Mouse (Mus musculus) testis, adult 2 months (tissue): ENCODE data around the gene Slc8a1. TPM values are rescaled to one million over a fixed set of nuclear protein-coding genes. Genes with fewer than 3 reads are reported as not detected.
A peak's percentile ranks its signal among the peaks of the same experiment; 100 is the strongest.

Experiments
- H3K27ac ChIP-seq: fragments of 200-500 bp; 2 replicates; pipeline ENCODE4 v1.5.1; 2012; ENCODE audit warnings: low read depth, low read length; ENCODE audit not compliant: control insufficient read depth, insufficient read depth
- H3K27me3 ChIP-seq: fragments of 200-500 bp; 2 replicates; pipeline ENCODE4 v1.6.1; 2012; ENCODE audit warnings: mild to moderate bottlenecking, low read length, moderate library complexity; ENCODE audit not compliant: control insufficient read depth, insufficient read depth
- H3K36me3 ChIP-seq: fragments of 200-500 bp; 2 replicates; pipeline ENCODE4 v1.6.1; 2012; ENCODE audit warnings: mild to moderate bottlenecking, low read length; ENCODE audit not compliant: control insufficient read depth, insufficient read depth
- H3K4me1 ChIP-seq: fragments of 200-500 bp; 2 replicates; pipeline ENCODE4 v1.6.1; 2012; ENCODE audit warnings: low read length; ENCODE audit not compliant: control insufficient read depth, insufficient read depth
- H3K4me3 ChIP-seq: fragments of 200-500 bp; 2 replicates; pipeline ENCODE4 v1.5.1; 2012; ENCODE audit warnings: low read depth, mild to moderate bottlenecking, low read length, moderate library complexity, mixed read lengths; ENCODE audit not compliant: control insufficient read depth
- CTCF ChIP-seq: fragments of 200-500 bp; IDR thresholded peaks from 2 replicates; pipeline ENCODE4 v1.5.1; 2012; ENCODE audit warnings: low read depth, mild to moderate bottlenecking, inconsistent platforms, low read length, moderate library complexity; ENCODE audit not compliant: control insufficient read depth, insufficient read depth, insufficient replicate concordance
- POLR2A ChIP-seq: fragments of 200-500 bp; IDR thresholded peaks from 2 replicates; pipeline ENCODE4 v1.6.1; 2012; ENCODE audit warnings: low read depth, mild to moderate bottlenecking, inconsistent platforms, low read length, moderate library complexity; ENCODE audit not compliant: control insufficient read depth
- polyA plus RNA-seq: library from polyadenylated mRNA; depleted of rRNA; stranded (reverse); fragments of >200 nt; gene quantifications from 2 replicates; pipeline ENCODE4 v1.2.3, GENCODE M21; 2012

Gene Slc8a1
- polyA plus RNA-seq, 1 experiment: 0.72 TPM

DNA sequence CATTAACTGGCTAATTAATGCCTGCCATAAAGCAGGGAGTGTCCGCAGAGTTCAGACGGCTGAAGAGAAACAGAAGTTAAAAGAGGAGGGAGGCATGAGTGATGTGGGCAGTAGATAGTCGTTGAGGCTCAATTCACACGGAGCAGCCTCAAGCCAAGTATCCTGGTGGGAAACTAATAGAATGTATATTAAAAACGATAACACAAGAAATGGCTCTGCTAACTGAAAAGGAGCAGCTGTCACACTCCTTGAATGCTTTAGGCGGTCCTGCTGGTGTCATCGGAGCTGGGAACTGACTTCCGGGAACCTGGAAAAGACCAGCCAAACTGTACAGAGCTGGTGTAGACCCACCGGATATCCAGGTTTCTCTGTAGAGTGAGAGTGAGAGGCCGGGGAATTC is 39.4 kb downstream of the Slc8a1 start:
- peaks cover 7% of the 10 kb centered on the region for H3K4me1 ChIP-seq
- no peak overlapping the region for H3K27ac ChIP-seq
- H3K27me3 ChIP-seq: no peaks in the 10 kb centered on the region
- TF ChIP-seq POLR2A (no peak), CTCF (no peak)
- H3K36me3 ChIP-seq: no peaks in the 10 kb centered on the region
- H3K4me3 ChIP-seq: peak overlapping the region; percentile 31

DNA sequence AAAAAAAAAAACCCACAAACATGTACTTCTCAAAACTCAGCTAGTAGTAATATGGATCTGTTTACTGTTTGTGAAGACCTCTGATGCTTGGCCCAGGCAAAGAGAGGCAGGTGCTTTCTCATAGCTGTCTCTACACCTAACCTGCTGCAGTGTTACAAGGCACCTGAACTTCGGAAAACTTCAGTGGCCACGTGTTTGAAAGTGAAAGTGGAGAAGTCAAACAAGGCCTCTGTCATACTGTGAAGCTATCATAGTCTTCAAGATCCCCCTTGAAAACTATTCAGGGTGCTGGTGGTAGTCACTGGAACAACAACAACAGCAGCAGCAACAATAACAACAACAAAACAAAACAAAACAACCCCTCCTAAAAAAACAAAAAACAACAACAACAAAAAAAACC is 40.5 kb downstream of the Slc8a1 start:
- Histone ChIP-seq H3K27ac (no peak overlapping the region), H3K27me3 (no peaks in the 10 kb centered on the region), H3K36me3 (no peaks in the 10 kb centered on the region), H3K4me1 (peaks cover 7% of the 10 kb centered on the region), H3K4me3 (no peak overlapping the region)
- TF ChIP-seq CTCF: no peak
- TF ChIP-seq POLR2A: no peak

DNA sequence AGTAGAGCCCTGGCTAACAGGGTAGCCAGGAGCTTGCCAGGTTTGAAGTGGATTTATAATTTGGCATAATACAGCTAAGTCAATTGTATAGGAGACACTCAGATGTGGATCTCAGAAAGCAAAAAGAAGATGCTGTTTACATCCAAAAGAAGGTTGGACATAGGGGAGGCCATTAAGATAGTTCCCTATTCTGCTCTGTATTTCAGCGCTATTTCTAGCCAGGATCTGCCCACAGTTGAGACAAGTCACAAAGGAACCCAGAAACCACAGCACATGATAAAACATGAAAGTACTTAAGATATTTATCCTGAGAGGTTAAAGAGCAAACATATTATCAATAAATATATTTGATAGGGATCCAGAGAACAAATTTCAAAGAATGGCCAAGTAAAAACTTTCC is 43.2 kb downstream of the Slc8a1 start:
- no peak overlapping the region for H3K4me3 ChIP-seq
- no peaks in the 10 kb centered on the region for H3K36me3 ChIP-seq
- TF ChIP-seq CTCF (no peak), POLR2A (no peak)
- no peaks in the 10 kb centered on the region for H3K27me3 ChIP-seq
- H3K27ac ChIP-seq: no peak overlapping the region
- H3K4me1 ChIP-seq: peaks cover 7% of the 10 kb centered on the region

DNA sequence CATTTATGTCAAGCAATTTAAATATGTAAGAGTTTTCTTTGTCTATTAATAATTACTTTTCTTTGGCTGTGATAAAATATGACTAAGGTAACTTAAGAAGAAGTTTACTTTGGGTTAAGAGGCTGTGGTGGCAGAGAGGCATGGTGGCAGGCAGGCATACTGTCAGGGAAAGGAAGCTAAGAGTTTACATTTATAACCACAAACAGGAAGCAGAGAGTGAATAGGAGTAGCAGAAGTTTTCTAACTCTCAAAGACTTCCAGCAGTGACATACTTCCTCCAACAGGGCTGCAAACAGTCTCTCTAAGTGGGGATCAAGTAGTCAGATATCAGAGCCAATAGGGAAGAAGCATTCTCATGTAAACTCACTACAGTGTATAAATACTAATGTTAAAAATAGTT is 58.6 kb downstream of the Slc8a1 start:
- Histone ChIP-seq H3K36me3 (no peaks in the 10 kb centered on the region), H3K4me1 (no peaks in the 10 kb centered on the region), H3K4me3 (no peak overlapping the region), H3K27me3 (no peaks in the 10 kb centered on the region), H3K27ac (no peak overlapping the region)
- TF ChIP-seq CTCF (no peak), POLR2A (no peak)

DNA sequence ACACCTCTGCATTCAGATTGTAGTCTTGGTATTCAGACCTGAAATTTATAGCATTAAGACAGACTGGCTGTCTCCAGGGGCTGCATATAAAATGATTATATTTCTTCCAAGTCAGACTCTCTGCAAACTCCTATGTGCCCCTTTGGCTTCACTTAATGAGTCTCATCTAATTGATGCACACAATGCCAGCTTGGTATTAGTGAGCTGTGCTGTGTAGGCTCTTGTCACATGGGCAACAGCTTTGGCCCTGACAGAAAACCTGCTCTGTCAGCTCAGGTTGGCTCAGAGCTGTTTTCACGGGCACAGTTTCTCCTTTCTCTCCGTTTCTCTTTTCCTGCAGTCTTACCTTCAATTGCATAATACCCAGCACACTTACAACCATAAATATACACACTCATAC is 60.7 kb downstream of the Slc8a1 start:
- Histone ChIP-seq H3K4me3 (no peak overlapping the region), H3K36me3 (no peaks in the 10 kb centered on the region), H3K27me3 (no peaks in the 10 kb centered on the region), H3K4me1 (no peaks in the 10 kb centered on the region), H3K27ac (no peak overlapping the region)
- TF ChIP-seq CTCF (no peak), POLR2A (no peak)

DNA sequence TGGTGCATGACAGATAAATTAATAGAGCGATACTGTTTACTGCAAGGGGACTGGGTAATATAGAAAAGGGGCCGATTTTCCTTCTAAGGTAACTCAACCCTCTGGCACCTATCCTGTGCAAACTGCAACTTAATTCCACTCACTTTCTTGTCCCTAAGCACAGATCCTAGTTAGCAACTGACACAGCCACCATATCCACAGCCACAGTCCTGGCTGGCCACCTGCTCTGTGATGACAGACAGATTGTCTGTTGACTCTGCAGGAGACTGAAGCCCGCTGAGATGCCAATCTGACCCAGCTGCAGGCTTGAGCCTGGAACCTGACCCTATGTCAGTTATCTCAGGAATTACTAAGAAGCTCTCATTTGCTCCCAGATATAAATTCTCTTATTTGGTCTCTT is 62.0 kb downstream of the Slc8a1 start:
- Histone ChIP-seq H3K4me3 (no peak overlapping the region), H3K27me3 (no peaks in the 10 kb centered on the region), H3K27ac (no peak overlapping the region), H3K36me3 (no peaks in the 10 kb centered on the region), H3K4me1 (no peaks in the 10 kb centered on the region)
- TF ChIP-seq POLR2A (no peak), CTCF (no peak)

DNA sequence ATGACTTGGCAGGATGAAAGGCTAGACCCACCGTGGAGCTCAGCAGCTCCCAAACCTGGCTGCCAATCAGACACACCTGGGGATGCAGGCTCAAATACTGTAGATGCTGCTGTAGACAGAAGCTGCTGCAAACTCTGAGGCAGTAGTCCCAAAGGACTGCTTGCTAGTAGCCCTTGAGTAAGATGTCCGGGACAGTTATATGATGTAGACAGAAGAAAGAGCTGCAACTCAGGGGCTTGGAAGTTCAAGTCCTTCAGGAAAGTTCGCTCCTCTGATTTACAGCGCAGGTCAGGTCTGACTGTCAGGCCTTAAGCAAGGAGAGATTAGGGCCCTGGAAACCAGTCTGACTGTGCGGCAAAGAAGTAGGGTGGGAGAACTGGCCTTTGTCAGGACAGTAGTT is 66.9 kb downstream of the Slc8a1 start:
- Histone ChIP-seq H3K4me3 (no peak overlapping the region), H3K27ac (no peak overlapping the region), H3K4me1 (peaks cover 13% of the 10 kb centered on the region), H3K27me3 (no peaks in the 10 kb centered on the region), H3K36me3 (no peaks in the 10 kb centered on the region)
- TF ChIP-seq CTCF (no peak), POLR2A (no peak)

DNA sequence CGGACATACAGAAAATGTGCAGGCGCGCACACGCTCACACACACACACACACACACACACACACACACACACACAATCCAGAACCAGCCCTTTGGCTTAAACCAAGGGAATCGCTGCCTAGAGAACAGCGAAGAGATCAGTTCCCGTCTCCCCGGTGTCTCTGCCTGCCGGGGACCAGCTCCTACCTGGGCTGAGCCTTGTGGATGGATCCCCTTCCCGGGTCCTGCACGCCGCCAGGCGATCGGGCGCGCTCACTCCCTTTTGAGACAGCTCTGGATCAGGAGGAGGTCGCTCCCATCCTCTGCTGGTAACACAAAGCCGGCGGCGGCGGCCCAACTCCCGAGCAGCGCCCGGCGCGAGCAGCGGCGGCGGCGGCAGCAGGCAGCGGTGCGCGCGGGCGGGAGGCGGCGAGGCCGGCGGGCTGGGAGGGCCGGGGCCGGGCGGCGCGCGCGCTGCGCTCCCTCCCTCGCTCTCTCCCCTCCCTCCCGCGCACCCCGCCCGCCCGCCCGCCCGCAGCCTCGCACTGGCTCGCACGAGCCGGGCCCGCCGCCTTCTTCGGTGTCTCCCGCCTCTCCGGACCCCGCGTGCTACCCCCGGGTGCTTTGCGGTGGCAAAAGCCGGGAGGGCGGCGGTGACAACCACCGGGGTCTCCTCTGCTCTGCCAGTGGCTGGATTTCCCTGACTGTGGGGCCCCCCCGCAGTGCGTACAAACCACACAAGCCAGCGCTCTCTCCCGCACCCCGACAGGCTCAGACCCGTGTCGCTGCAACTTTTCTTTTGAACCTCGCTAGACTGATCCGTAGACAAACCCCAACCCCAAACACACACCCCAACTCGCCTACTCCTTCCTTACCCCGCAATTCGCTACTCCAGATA is 68.1 kb downstream of the Slc8a1 start:
- Histone ChIP-seq H3K27ac (no peak overlapping the region), H3K27me3 (no peaks in the 10 kb centered on the region), H3K4me1 (peaks cover 13% of the 10 kb centered on the region), H3K4me3 (peak overlapping the region; percentile 74), H3K36me3 (no peaks in the 10 kb centered on the region)
- TF ChIP-seq POLR2A (no peak), CTCF (no peak)
